Mouse (Mus musculus): ENCODE data around the gene 4930523C07Rik.

Gene 4930523C07Rik

GRCm38 (mm10) chr1:160044237-160045021 is at the start of gene 4930523C07Rik:
TSS of gene 4930523C07Rik (plus strand) at chr1:160044382.
- peak; percentile 71 for DNase-seq (ENCODE audit: low read depth, low spot score)

- peak; percentile 66 for DNase-seq (ENCODE audit: low read depth, low spot score)
Measured at GRCm38 (mm10) chr1:159997329-159997728, 46.9 kb upstream of the 4930523C07Rik start.

DNA sequence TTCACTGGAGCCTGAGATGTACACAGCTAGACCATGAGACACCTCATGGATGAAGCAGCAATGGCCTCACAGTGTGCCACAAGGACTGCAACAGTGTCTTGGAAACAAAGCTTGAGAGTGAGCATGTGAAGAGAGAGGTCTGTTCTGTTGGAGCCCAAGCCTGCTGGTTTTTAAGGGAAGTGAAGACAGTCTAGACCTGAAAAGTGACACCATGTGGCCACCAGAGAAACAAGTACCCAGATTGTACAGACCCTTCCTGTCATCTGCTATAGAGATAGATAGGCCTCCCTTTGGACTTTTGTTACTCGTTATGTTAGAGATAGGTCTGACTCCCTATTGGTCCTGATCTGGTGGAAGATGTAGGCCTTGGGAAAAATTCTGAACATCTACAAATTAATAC is 45.8 kb upstream of the 4930523C07Rik start:
- no peak for DNase-seq (ENCODE audit: low read depth, low spot score)

GRCm38 (mm10) chr1:159999232-159999631 is 45.0 kb upstream of the 4930523C07Rik start:
- DNase-seq (ENCODE audit: low read depth, low spot score), result no peak

GRCm38 (mm10) chr1:160005319-160005718 is 38.9 kb upstream of the 4930523C07Rik start:
- peak; percentile 39 for DNase-seq (ENCODE audit: low read depth, low spot score)

GRCm38 (mm10) chr1:160006919-160007588 is 37.1 kb upstream of the 4930523C07Rik start:
- DNase-seq (ENCODE audit: low read depth, low spot score), result no peak

GRCm38 (mm10) chr1:160013042-160013441 is 31.1 kb upstream of the 4930523C07Rik start:
- no peak for DNase-seq (ENCODE audit: low read depth, low spot score)

DNA sequence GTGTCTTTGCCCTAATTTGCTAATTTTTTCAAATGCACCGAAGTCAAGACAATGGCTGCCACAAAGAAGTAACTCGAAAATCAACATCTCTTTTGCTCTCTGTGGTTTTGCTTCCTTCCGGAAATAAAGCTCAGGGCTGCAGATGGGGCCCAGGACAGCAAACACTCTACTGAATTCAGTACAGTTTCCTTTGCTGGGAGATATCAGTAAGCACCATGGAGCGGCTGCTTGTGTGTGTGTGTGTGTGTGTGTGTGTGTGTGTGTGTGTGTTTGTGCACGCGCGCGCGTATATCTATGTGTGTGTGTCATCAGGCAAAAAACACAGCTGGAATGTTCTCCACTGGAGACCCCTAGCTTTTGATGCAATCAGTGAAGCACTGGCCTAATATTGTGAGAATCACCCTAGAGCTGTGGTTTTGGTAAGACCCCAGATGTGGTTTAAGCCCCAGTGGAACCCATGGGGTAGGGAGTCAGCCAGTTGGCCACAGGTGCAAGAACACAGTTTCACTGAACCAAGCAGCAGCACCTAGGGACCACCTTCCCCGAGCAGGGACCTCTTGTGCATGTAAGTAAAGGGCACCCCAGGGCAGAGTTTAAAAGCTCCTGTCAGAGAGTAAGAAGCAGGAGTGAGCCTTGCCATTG is 19.7 kb upstream of the 4930523C07Rik start:
- DNase-seq (ENCODE audit: low read depth, low spot score), result no peak

- DNase-seq (ENCODE audit: low read depth, low spot score), result no peak
Measured at GRCm38 (mm10) chr1:160025146-160025894, 18.9 kb upstream of the 4930523C07Rik start.

GRCm38 (mm10) chr1:160025895-160026255 is 18.3 kb upstream of the 4930523C07Rik start:
- DNase-seq (ENCODE audit: low read depth, low spot score), result no peak

DNA sequence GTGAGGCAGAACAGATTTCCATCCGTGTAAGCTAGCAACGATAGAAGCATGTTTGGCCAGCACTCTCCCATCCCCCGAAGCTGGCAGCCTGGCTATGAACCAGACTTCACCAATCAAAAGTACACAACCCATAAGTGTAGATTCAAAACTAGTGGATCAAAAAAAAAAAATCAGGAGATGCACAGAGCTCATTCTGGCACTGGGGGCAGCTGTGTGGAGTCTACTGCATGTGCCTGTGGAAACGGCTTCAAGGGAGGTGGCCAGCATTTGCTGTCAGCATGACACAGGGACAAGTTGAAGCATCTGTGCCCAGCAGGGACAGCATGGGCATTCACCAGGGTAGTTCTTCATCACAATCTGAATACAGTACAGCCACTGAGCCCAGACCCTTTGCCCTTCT is 16.2 kb upstream of the 4930523C07Rik start:
- no peak for DNase-seq (ENCODE audit: low read depth, low spot score)

GRCm38 (mm10) chr1:160033948-160034598 is 10.1 kb upstream of the 4930523C07Rik start:
- no peak for DNase-seq (ENCODE audit: low read depth, low spot score)

- DNase-seq (ENCODE audit: low read depth, low spot score), result no peak
Measured at GRCm38 (mm10) chr1:160035561-160035960, 8.6 kb upstream of the 4930523C07Rik start.

- DNase-seq (ENCODE audit: low read depth, low spot score), result no peak
Measured at GRCm38 (mm10) chr1:160036996-160037521, 7.1 kb upstream of the 4930523C07Rik start.

- DNase-seq (ENCODE audit: low read depth, low spot score), result peak; percentile 71
Measured at GRCm38 (mm10) chr1:160039951-160040645, 4.1 kb upstream of the 4930523C07Rik start.

DNA sequence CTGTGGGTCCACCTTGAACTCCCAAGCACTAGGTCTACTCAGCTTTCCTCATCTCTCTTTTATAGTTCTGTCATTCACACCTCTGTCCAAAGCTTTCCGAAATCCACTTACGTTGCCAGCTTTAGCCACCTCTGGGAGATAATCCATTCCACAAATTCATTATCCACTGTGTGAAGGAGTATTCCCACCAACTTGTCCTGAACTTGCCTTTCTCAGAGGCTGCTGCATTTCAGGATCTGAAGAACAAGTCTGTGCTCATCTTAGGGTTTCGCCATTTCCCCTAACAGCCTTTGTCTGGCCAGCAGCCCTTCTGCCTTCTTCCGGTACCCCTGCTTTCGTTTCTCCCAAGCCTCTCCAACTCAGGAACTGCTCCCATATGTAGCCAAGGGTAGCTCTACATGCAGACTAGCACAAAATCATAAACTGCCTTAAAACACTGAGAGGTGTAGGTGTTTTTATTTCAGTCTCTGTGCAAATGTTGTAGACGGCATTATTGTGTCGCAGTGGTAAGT is 2.9 kb upstream of the 4930523C07Rik start:
- DNase-seq (ENCODE audit: low read depth, low spot score), result no peak

- no peak for DNase-seq (ENCODE audit: low read depth, low spot score)
Measured at GRCm38 (mm10) chr1:160042351-160042750, 1.8 kb upstream of the 4930523C07Rik start.

GRCm38 (mm10) chr1:160043271-160043975 is 759 bp upstream of the 4930523C07Rik start:
- no peak for DNase-seq (ENCODE audit: low read depth, low spot score)

GRCm38 (mm10) chr1:160045056-160045715 is 1.0 kb downstream of the 4930523C07Rik start:
- peak; percentile 49 for DNase-seq (ENCODE audit: low read depth, low spot score)

Measured in 3T3-L1 (cell line).